Mouse (Mus musculus): ENCODE results near the gene Atp6v0a2. TPM values are rescaled to one million over a fixed set of nuclear protein-coding genes. Genes with fewer than 3 reads are reported as not detected.
"Not testable (repeated sequence)": the region's sequence is repeated elsewhere in the genome, so short reads cannot be mapped to it uniquely, and the experiment has no call there.

Atp6v0a2 gene
- polyA plus RNA-seq, 1 experiment from 2014 or later = 45.7 TPM

- 83% methylated on average over 10 of the region's 10 CpGs for WGBS
- H3K9ac ChIP-seq = no peak overlapping the region
- H3K27ac ChIP-seq = no peak overlapping the region
- no peaks in the 10 kb centered on the region for H3K4me1 ChIP-seq
- ATAC-seq (replicated peaks; ENCODE audit: low FRiP score) = no peak
- no peaks in the 10 kb centered on the region for H3K9me3 ChIP-seq (replicated peaks)
- no peak overlapping the region for H3K4me3 ChIP-seq (replicated peaks)
- H3K36me3 ChIP-seq = peaks cover 12% of the 10 kb centered on the region
- no peak overlapping the region for H3K4me2 ChIP-seq
- H3K27me3 ChIP-seq = no peaks in the 10 kb centered on the region
These were observed 9.7 kb upstream of the Atp6v0a2 start for GRCm38 (mm10) chr5:124618711-124619110.

- Histone ChIP-seq H3K4me3 (replicated peaks) (no peak overlapping the region), H3K9me3 (replicated peaks) (no peaks in the 10 kb centered on the region), H3K4me1 (no peaks in the 10 kb centered on the region), H3K36me3 (peaks cover 8% of the 10 kb centered on the region; the same call in 1 of the 2 replicates), H3K27ac (no peak overlapping the region), H3K9ac (no peak overlapping the region), H3K27me3 (no peaks in the 10 kb centered on the region), H3K4me2 (no peak overlapping the region)
- 74% methylated on average over 13 of the region's 13 CpGs for WGBS
- no peak for ATAC-seq (replicated peaks; ENCODE audit: low FRiP score)
These were observed 7.0 kb upstream of the Atp6v0a2 start for GRCm38 (mm10) chr5:124621362-124621761.

GRCm38 (mm10) chr5:124622890-124623289 is 5.5 kb upstream of the Atp6v0a2 start:
- Histone ChIP-seq H3K27me3 (no peaks in the 10 kb centered on the region), H3K9ac (no peak overlapping the region), H3K27ac (no peak overlapping the region), H3K4me1 (peaks cover 1% of the 10 kb centered on the region), H3K4me3 (replicated peaks) (no peak overlapping the region), H3K4me2 (no peak overlapping the region), H3K9me3 (replicated peaks) (no peaks in the 10 kb centered on the region), H3K36me3 (0 out of 2 replicates have a peak, but pooled peaks cover 6% of the 10 kb centered on the region)
- no peak for ATAC-seq (replicated peaks; ENCODE audit: low FRiP score)
- WGBS = 87% methylated on average over 15 of the region's 15 CpGs

- ATAC-seq (replicated peaks; ENCODE audit: low FRiP score) = no peak
- WGBS = 93% methylated on average over 9 of the region's 9 CpGs
These were observed 4.1 kb upstream of the Atp6v0a2 start for GRCm38 (mm10) chr5:124624291-124624690.

GRCm38 (mm10) chr5:124629641-124630040 is 1.3 kb downstream of the Atp6v0a2 start:
- Histone ChIP-seq H3K4me2 (peak overlapping the region; percentile 73), H3K27ac (no peak overlapping the region), H3K9ac (peak overlapping the region; percentile 83), H3K4me3 (replicated peaks) (peak overlapping the region; percentile 89), H3K4me1 (peaks cover 20% of the 10 kb centered on the region), H3K27me3 (no peaks in the 10 kb centered on the region), H3K36me3 (peaks cover 20% of the 10 kb centered on the region), H3K9me3 (replicated peaks) (no peaks in the 10 kb centered on the region)
- 17% methylated on average over 11 of the region's 11 CpGs for WGBS
- no peak for ATAC-seq (replicated peaks; ENCODE audit: low FRiP score)

More at GRCm38 (mm10) chr5:124624291-124624690, 4.1 kb upstream of the Atp6v0a2 start:
- Histone ChIP-seq H3K4me2 (no peak overlapping the region), H3K4me1 (peaks cover 7% of the 10 kb centered on the region), H3K27ac (no peak overlapping the region), H3K27me3 (no peaks in the 10 kb centered on the region), H3K9ac (no peak overlapping the region), H3K4me3 (replicated peaks) (no peak overlapping the region), H3K36me3 (0 out of 2 replicates have a peak, but pooled peaks cover 6% of the 10 kb centered on the region), H3K9me3 (replicated peaks) (no peaks in the 10 kb centered on the region)

- WGBS = 92% methylated on average over 11 of the region's 11 CpGs
- ATAC-seq (replicated peaks; ENCODE audit: low FRiP score) = no peak
- no peaks in the 10 kb centered on the region for H3K9me3 ChIP-seq (replicated peaks)
These were observed 3.3 kb downstream of the Atp6v0a2 start for GRCm38 (mm10) chr5:124631685-124632084.

GRCm38 (mm10) chr5:124632461-124632860 is 4.1 kb downstream of the Atp6v0a2 start:
- WGBS = 80% methylated on average over 5 of the region's 5 CpGs
- no peak overlapping the region for H3K27ac ChIP-seq

More at GRCm38 (mm10) chr5:124631685-124632084, 3.3 kb downstream of the Atp6v0a2 start:
- Histone ChIP-seq H3K9ac (no peak overlapping the region), H3K27ac (no peak overlapping the region), H3K4me3 (replicated peaks) (no peak overlapping the region), H3K36me3 (peaks cover 38% of the 10 kb centered on the region), H3K4me1 (peaks cover 20% of the 10 kb centered on the region), H3K27me3 (no peaks in the 10 kb centered on the region), H3K4me2 (no peak overlapping the region)

GRCm38 (mm10) chr5:124633425-124633824 is 5.0 kb downstream of the Atp6v0a2 start:
- ATAC-seq (replicated peaks; ENCODE audit: low FRiP score) = no peak
- no peaks in the 10 kb centered on the region for H3K27me3 ChIP-seq
- H3K9me3 ChIP-seq (replicated peaks) = no peaks in the 10 kb centered on the region
- H3K27ac ChIP-seq = no peak overlapping the region
- H3K4me2 ChIP-seq = no peak overlapping the region
- no peak overlapping the region for H3K9ac ChIP-seq
- peaks cover 14% of the 10 kb centered on the region for H3K4me1 ChIP-seq
- 77% methylated on average over 2 of the region's 2 CpGs for WGBS
- peaks cover 51% of the 10 kb centered on the region for H3K36me3 ChIP-seq
- no peak overlapping the region for H3K4me3 ChIP-seq (replicated peaks)

More at GRCm38 (mm10) chr5:124632461-124632860, 4.1 kb downstream of the Atp6v0a2 start:
- H3K4me2 ChIP-seq = no peak overlapping the region
- H3K9ac ChIP-seq = no peak overlapping the region
- peaks cover 42% of the 10 kb centered on the region for H3K36me3 ChIP-seq
- no peaks in the 10 kb centered on the region for H3K9me3 ChIP-seq (replicated peaks)
- H3K4me1 ChIP-seq = peaks cover 20% of the 10 kb centered on the region
- no peak for ATAC-seq (replicated peaks; ENCODE audit: low FRiP score)
- no peak overlapping the region for H3K4me3 ChIP-seq (replicated peaks)
- no peaks in the 10 kb centered on the region for H3K27me3 ChIP-seq

GRCm38 (mm10) chr5:124635068-124635467 is 6.7 kb downstream of the Atp6v0a2 start:
- not testable (repeated sequence) for H3K4me2 ChIP-seq; H3K9ac ChIP-seq; ATAC-seq (replicated peaks; ENCODE audit: low FRiP score); H3K27me3 ChIP-seq; H3K4me3 ChIP-seq (replicated peaks); H3K9me3 ChIP-seq (replicated peaks); H3K27ac ChIP-seq; H3K4me1 ChIP-seq
- WGBS = 84% methylated on average over 4 of the region's 4 CpGs
- H3K36me3 ChIP-seq = peaks cover 68% of the 10 kb centered on the region

- 92% methylated on average over 3 of the region's 3 CpGs for WGBS
- H3K36me3 ChIP-seq = peaks cover 79% of the 10 kb centered on the region
- no peak for ATAC-seq (replicated peaks; ENCODE audit: low FRiP score)
These were observed 7.8 kb downstream of the Atp6v0a2 start for GRCm38 (mm10) chr5:124636139-124636538.

GRCm38 (mm10) chr5:124636694-124637093 is 8.3 kb downstream of the Atp6v0a2 start:
- no peaks in the 10 kb centered on the region for H3K9me3 ChIP-seq (replicated peaks)
- no peaks in the 10 kb centered on the region for H3K4me1 ChIP-seq
- 96% methylated on average over 4 of the region's 4 CpGs for WGBS
- H3K36me3 ChIP-seq = peaks cover 84% of the 10 kb centered on the region
- no peak overlapping the region for H3K9ac ChIP-seq
- no peak for ATAC-seq (replicated peaks; ENCODE audit: low FRiP score)
- no peak overlapping the region for H3K4me2 ChIP-seq
- no peaks in the 10 kb centered on the region for H3K27me3 ChIP-seq
- H3K4me3 ChIP-seq (replicated peaks) = no peak overlapping the region
- no peak overlapping the region for H3K27ac ChIP-seq

More at GRCm38 (mm10) chr5:124636139-124636538, 7.8 kb downstream of the Atp6v0a2 start:
- Histone ChIP-seq H3K27ac (no peak overlapping the region), H3K9me3 (replicated peaks) (no peaks in the 10 kb centered on the region), H3K9ac (no peak overlapping the region), H3K4me2 (no peak overlapping the region), H3K27me3 (no peaks in the 10 kb centered on the region), H3K4me3 (replicated peaks) (no peak overlapping the region), H3K4me1 (no peaks in the 10 kb centered on the region)

GRCm38 (mm10) chr5:124637300-124637699 is 8.9 kb downstream of the Atp6v0a2 start:
- Histone ChIP-seq H3K9me3 (replicated peaks) (no peaks in the 10 kb centered on the region), H3K27ac (no peak overlapping the region), H3K4me2 (no peak overlapping the region), H3K36me3 (peaks cover 90% of the 10 kb centered on the region), H3K4me1 (no peaks in the 10 kb centered on the region), H3K4me3 (replicated peaks) (no peak overlapping the region), H3K9ac (no peak overlapping the region), H3K27me3 (no peaks in the 10 kb centered on the region)
- ATAC-seq (replicated peaks; ENCODE audit: low FRiP score) = no peak
- WGBS = 85% methylated on average over 11 of the region's 11 CpGs

- no peak for ATAC-seq (replicated peaks; ENCODE audit: low FRiP score)
- H3K27me3 ChIP-seq = no peaks in the 10 kb centered on the region
- H3K4me2 ChIP-seq = no peak overlapping the region
- no peaks in the 10 kb centered on the region for H3K9me3 ChIP-seq (replicated peaks)
- no peak overlapping the region for H3K4me3 ChIP-seq (replicated peaks)
- H3K9ac ChIP-seq = no peak overlapping the region
- no peak overlapping the region for H3K27ac ChIP-seq
- H3K4me1 ChIP-seq = no peaks in the 10 kb centered on the region
- WGBS = 96% methylated on average over 13 of the region's 13 CpGs
- peaks cover 95% of the 10 kb centered on the region for H3K36me3 ChIP-seq
These were observed 9.5 kb downstream of the Atp6v0a2 start for GRCm38 (mm10) chr5:124637836-124638235.
